Mouse (Mus musculus): ENCODE measurements at regions not wholly inside any gene's neighbourhood (a gene's known extent, or its start where the extent isn't known, plus 50 kb on each side); places are given as distances from the start of the nearest gene placed in this dataset.

DNA sequence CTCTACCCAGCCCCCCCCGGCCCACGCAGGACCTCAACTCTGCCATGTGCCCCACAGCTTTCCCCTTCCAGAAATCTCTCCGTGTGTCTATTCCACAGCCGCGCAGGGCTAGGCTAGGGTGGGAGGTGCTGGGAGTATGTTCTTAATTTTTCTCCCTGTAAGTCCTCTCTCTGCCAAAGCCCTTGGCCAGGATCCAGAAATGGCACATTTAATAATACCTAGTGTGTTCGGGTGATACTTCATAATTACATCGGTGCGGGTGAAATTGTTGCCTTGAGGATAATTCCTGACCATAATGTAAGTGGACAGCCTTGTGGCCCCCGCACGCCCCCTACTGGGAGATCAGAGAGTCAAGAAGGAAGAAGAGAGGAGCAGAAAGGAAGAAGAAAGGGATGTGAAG, 1093.5 kb downstream of the Mrps31 start:
- in situ Hi-C loops (cut with MboI; ENCODE audit: low pct_unique_long_range_greater_than_20kb in 1 of 2, low sequenced_read_pairs in 2 of 2, unreplicated experiment in 1 of 2): loop anchor here (10.0 kb wide), 1 partner anchor 160 kb away; no protein-coding TSS in a partner anchor

DNA sequence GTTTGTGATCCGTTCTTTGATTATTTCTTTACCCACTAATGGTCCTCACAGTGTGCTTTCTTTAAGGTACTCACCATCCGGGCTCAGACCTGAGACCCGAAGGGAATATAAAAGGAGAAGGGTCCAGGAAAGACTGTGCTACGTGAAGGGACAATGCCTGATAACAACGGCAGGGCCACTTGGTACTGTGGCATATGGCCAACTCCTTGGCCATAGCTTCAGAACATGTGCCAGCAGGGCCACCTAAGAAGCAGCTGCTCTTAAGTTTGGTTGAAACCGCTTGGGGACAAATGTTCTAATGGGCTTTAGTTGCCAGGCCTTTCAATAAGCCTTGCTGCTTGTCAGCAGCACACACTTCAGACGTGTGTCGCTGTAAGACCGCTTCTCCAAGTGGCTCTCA, 1094.1 kb downstream of the Mrps31 start:
- in situ Hi-C loops (cut with MboI; ENCODE audit: low pct_unique_long_range_greater_than_20kb in 1 of 2, low sequenced_read_pairs in 2 of 2, unreplicated experiment in 1 of 2): loop anchor here (10.0 kb wide), 1 partner anchor 160 kb away; no protein-coding TSS in a partner anchor

GRCm38 (mm10) chr8:23505966-23506365, 1094.8 kb downstream of the Mrps31 start:
- in situ Hi-C loops (cut with MboI; ENCODE audit: low pct_unique_long_range_greater_than_20kb in 1 of 2, low sequenced_read_pairs in 2 of 2, unreplicated experiment in 1 of 2): loop anchor here (10.0 kb wide), 1 partner anchor 161 kb away; no protein-coding TSS in a partner anchor

DNA sequence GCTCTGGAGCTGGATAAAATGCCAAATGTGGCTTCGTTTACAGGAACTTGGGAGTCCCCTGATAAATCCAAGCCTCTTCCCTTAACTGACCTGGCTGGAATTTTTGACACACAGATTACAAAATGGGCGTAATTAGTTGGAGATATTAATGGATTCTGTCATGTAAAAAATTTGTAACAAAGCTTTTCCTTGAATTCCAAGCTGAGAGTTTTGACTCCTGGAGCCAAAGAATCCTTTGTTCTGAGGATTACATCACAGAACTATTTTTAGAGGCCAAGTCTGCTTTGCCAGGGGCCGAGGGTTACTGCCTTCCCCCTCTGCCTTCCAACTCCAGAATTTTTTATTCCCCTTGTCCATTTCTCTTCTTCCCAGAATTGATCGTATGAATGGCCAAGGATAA, 1096.5 kb downstream of the Mrps31 start:
- in situ Hi-C loops (cut with MboI; ENCODE audit: low pct_unique_long_range_greater_than_20kb in 1 of 2, low sequenced_read_pairs in 2 of 2, unreplicated experiment in 1 of 2): loop anchor here (10.0 kb wide), 1 partner anchor 163 kb away; no protein-coding TSS in a partner anchor

GRCm38 (mm10) chr8:23510076-23510475, 1098.9 kb downstream of the Mrps31 start:
- in situ Hi-C loops (cut with MboI; ENCODE audit: low pct_unique_long_range_greater_than_20kb in 1 of 2, low sequenced_read_pairs in 2 of 2, unreplicated experiment in 1 of 2): no loop called here

DNA sequence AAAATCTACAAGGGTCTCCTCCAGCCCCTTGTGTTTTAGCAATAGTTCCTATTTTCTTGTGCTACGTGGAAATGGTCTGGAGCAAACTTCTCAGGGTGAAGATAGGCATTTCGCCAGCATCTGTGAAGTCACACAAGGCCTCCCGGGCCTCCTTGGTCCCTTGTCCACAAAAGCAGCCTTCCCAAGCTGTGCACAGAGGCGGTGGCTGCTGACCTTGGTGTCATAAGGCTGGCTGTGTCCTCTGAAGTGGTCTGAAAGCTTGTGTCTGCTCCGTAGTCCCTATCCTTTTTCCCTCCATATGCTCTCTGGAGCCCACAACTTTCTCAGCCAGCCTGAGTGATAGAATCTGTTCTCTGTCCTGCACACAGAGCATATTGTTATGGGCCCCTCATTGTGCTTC, 1099.4 kb downstream of the Mrps31 start:
- in situ Hi-C loops (cut with MboI; ENCODE audit: low pct_unique_long_range_greater_than_20kb in 1 of 2, low sequenced_read_pairs in 2 of 2, unreplicated experiment in 1 of 2): no loop called here

- in situ Hi-C loops (cut with MboI; ENCODE audit: low pct_unique_long_range_greater_than_20kb in 1 of 2, low sequenced_read_pairs in 2 of 2, unreplicated experiment in 1 of 2): no loop called here
These were observed 1100.1 kb downstream of the Mrps31 start for GRCm38 (mm10) chr8:23511264-23511663.

GRCm38 (mm10) chr8:23511792-23512191, 1100.6 kb downstream of the Mrps31 start:
- in situ Hi-C loops (cut with MboI; ENCODE audit: low pct_unique_long_range_greater_than_20kb in 1 of 2, low sequenced_read_pairs in 2 of 2, unreplicated experiment in 1 of 2): no loop called here

- in situ Hi-C loops (cut with MboI; ENCODE audit: low pct_unique_long_range_greater_than_20kb in 1 of 2, low sequenced_read_pairs in 2 of 2, unreplicated experiment in 1 of 2): no loop called here
These were observed 1105.3 kb downstream of the Mrps31 start for GRCm38 (mm10) chr8:23516469-23516868.

DNA sequence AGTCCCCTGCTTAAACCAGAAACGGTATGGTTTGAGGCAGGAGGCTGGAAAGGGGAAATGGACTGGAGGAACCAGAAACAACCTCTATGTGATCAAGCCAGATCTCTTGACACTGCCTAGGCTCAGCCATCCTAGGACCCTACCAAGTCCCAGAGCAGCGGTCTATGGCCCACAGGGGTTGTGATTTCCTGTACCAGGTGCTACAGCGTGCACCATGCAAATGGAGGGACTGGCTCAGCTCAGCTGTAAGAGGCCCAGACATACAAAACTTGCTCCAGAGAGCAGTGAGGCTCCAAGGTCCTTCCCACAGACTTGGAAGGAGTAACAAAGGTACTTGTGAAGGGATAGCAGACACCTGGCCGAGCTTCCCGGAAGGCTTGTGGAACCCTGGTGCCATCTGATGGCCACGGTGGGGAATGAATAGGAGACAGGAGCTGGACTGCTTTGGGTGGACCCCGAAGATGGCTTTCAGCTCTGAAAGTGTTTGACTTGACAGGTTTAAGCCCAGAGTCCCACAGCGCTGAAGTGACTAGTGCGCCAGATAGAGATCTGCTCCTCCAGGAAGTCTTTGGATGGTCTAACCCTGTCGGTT, 1120.5 kb downstream of the Mrps31 start:
- in situ Hi-C loops (cut with MboI; ENCODE audit: low pct_unique_long_range_greater_than_20kb in 1 of 2, low sequenced_read_pairs in 2 of 2, unreplicated experiment in 1 of 2): loop anchor here in 1 of 2 experiments (10.0 kb wide), 1 partner anchor 187 kb away; no protein-coding TSS in a partner anchor

- in situ Hi-C loops (cut with MboI; ENCODE audit: low pct_unique_long_range_greater_than_20kb in 1 of 2, low sequenced_read_pairs in 2 of 2, unreplicated experiment in 1 of 2): loop anchor here in 1 of 2 experiments (10.0 kb wide), 1 partner anchor 193 kb away; no protein-coding TSS in a partner anchor
These were observed 1126.7 kb downstream of the Mrps31 start for GRCm38 (mm10) chr8:23537681-23538359.

DNA sequence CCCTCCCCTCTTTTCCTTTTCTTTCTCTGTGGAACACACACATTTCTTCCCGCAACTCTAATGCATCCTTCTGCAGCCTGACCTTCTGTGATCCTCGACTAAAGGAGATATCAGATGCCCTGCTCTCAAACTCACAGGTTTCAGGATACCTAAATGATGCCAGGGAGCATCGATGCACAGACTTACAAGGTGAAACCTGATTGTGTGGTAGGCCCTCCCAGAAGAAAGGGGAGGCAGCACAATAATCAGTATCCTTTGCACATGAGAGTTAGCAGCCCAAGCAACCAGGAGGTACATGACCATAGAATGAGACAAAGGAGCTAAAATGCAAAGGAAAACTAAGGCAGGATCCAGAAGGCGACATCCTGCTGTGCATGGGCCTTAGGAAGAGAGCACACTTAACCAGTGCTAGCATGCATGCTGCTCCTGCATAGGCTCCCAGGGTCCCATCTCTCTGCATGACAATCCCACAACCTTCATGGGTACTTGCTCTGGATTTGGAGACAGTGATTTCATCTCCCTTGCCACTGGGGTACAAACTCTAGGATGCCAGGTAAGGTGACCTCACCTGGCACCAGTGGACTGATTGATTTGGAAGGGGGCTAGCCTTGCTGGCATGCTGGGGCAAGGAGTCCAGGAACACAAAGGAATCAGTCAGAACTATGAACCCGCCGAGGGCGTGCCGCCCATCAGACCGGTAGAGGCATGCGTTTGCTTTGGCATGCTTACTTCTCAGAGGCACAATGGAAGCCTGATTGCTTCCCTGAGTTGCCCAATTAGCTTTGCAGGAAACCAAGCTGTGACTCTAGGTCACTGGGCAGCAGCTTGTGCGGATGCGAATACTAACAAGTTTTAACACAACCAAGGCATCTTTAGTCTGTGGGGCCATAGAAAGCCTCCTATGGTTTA, 1142.7 kb downstream of the Mrps31 start:
- in situ Hi-C loops (cut with MboI; ENCODE audit: low pct_unique_long_range_greater_than_20kb in 1 of 2, low sequenced_read_pairs in 2 of 2, unreplicated experiment in 1 of 2): no loop called here

DNA sequence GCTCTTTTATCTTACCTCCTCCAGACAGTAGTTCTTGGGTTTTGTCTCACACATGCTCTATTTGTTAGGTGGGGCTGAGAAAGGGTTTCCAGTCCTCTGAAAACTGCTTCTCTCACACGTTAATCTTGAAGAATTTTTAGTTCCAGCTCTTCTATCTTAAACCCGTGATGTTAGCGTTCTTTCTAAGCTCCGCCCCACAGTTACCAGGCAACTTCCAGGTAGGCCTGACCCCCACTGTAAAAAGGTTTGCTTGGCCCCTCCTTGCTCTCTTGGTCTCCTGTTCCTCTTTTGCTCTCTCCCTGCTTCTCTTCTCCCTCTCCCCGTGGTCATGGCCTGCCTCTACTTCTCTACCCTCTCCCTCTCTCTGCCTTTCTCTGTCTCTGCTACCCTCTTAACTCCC, 1149.7 kb downstream of the Mrps31 start:
- in situ Hi-C loops (cut with MboI; ENCODE audit: low pct_unique_long_range_greater_than_20kb in 1 of 2, low sequenced_read_pairs in 2 of 2, unreplicated experiment in 1 of 2): no loop called here

GRCm38 (mm10) chr8:23561683-23562385, 1150.7 kb downstream of the Mrps31 start:
- in situ Hi-C loops (cut with MboI; ENCODE audit: low pct_unique_long_range_greater_than_20kb in 1 of 2, low sequenced_read_pairs in 2 of 2, unreplicated experiment in 1 of 2): no loop called here

DNA sequence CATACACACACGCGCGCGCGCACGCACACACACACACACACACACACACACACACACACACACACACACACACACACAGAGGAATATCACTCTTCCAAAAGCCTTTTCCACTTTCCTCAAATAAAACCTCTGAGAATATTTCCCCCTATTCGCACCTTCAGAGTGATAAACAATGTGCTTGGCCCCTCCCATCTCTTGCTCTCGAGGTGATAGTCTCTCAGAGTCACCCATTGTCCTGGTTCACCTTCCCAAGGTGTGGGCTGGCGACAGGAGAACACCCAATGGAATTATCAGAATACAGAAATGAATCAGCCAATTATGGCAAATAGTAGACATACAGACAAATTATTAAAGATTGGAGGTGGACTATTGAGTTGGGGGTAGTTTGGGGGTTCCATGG, 1151.3 kb downstream of the Mrps31 start:
- in situ Hi-C loops (cut with MboI; ENCODE audit: low pct_unique_long_range_greater_than_20kb in 1 of 2, low sequenced_read_pairs in 2 of 2, unreplicated experiment in 1 of 2): no loop called here

DNA sequence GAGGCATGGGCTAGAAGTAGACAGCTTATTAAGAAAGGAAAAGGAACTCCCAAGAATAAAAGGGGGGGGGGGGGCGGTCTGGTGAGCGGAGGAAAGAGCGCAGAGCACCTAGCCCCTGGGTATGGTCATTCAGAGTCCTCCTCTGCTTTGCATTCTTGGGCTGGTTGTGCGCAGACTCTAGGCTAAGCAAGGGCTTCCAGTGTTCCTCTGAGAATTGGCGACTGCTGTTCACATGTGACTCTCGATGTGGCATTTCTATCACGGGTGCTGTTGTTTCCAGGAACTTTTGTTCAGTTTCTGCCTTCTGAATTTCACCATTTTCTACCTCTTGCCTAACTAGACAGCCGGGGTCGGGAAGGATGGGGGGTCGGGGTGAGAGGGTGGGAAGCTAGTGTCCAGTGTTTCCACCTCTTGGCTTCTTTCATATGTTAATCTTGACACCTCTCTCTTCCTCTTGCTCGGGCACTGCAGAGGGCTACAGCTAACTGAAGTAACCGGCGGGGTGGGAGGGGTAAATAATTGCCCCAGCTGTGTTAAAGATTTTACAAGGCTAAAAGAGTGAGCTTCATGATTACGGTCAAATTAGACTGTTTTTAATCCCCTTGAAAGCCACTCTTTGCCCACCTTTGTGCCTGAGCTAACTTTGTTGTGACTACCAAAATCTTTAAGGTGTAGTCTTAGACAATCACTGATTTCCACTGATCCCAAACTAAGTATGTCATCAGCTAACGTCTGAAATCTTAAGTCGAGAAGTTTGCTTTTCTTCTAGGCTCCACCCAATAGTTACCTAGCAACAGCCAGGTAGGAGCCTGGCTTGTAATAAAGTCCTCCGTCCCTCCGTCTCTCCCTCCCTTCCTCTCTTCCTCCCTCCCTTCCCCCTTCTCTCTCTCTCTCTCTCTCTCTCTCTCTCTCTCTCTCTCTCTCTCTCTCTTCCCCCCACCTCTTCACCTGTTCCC, 1152.2 kb downstream of the Mrps31 start:
- in situ Hi-C loops (cut with MboI; ENCODE audit: low pct_unique_long_range_greater_than_20kb in 1 of 2, low sequenced_read_pairs in 2 of 2, unreplicated experiment in 1 of 2): no loop called here

- in situ Hi-C loops (cut with MboI; ENCODE audit: low pct_unique_long_range_greater_than_20kb in 1 of 2, low sequenced_read_pairs in 2 of 2, unreplicated experiment in 1 of 2): no loop called here
These were observed 1156.7 kb downstream of the Mrps31 start for GRCm38 (mm10) chr8:23567906-23568305.

All from mouse embryonic stem cell (cell line).